Mouse (Mus musculus) heart, adult 2 months (tissue): Measurements from ENCODE around the gene Wdr49. TPM values are rescaled to one million over a fixed set of nuclear protein-coding genes. Genes with fewer than 3 reads are reported as not detected.
A peak's percentile ranks its signal among the peaks of the same experiment; 100 is the strongest.

Source experiments
- DNase-seq, 2 experiments: peaks; one replicate each; pipeline ENCODE4 v3.0.0; 2021
- H3K27ac ChIP-seq: fragments of 200-600 bp; 2 replicates; pipeline ENCODE4 v1.8.1; 2022
- H3K27me3 ChIP-seq: fragments of 200-500 bp; 2 replicates; pipeline ENCODE4 v1.6.1; 2012; ENCODE audit warnings: mild to moderate bottlenecking, low read length, inconsistent platforms, mixed read lengths; ENCODE audit not compliant: control insufficient read depth, insufficient read depth
- H3K36me3 ChIP-seq: fragments of 200-500 bp; 2 replicates; pipeline ENCODE4 v1.6.1; 2012; ENCODE audit warnings: low read length, inconsistent platforms; ENCODE audit not compliant: control insufficient read depth, insufficient read depth
- H3K4me1 ChIP-seq: fragments of 200-500 bp; 2 replicates; pipeline ENCODE4 v1.6.1; 2011; ENCODE audit warnings: low read length; ENCODE audit not compliant: control insufficient read depth, insufficient read depth
- H3K4me3 ChIP-seq: fragments of 200-600 bp; 2 replicates; pipeline ENCODE4 v1.8.1; 2022
- H3K79me2 ChIP-seq: fragments of 200-500 bp; replicated peaks from 2 replicates; pipeline ENCODE4 v1.6.1; 2012; ENCODE audit warnings: mild to moderate bottlenecking, inconsistent platforms, low read length, moderate library complexity, mixed read lengths; ENCODE audit not compliant: control insufficient read depth, insufficient read depth
- H3K9ac ChIP-seq: fragments of 200-500 bp; 2 replicates; pipeline ENCODE4 v1.6.1; 2012; ENCODE audit warnings: low read depth, mild to moderate bottlenecking, control low read depth, inconsistent platforms, low read length, mixed read lengths
- CTCF ChIP-seq: fragments of 200-600 bp; IDR thresholded peaks from 2 replicates; pipeline ENCODE4 v1.8.1; 2022; ENCODE audit warnings: antibody characterized with exemption, mild to moderate bottlenecking, moderate library complexity
- EP300 ChIP-seq: fragments of 200-500 bp; IDR thresholded peaks from 2 replicates; pipeline ENCODE4 v1.6.1; 2011; ENCODE audit warnings: low read depth, low read length, control low read depth; ENCODE audit not compliant: insufficient read depth
- POLR2A ChIP-seq: fragments of 200-500 bp; IDR thresholded peaks from 2 replicates; pipeline ENCODE4 v1.6.1; 2011; ENCODE audit warnings: mild to moderate bottlenecking, low read depth, low read length, control low read depth; ENCODE audit not compliant: insufficient read depth
- WGBS: fragments of 180-500 bp; shearing (Covaris S2); methylation state at CpG from one replicate; pipeline ENCODE4 v1.1.7; 2018; 5-methylcytosine and 5-hydroxymethylcytosine counted together
- intact Hi-C: fragments of 180-260 bp; cut with DNase I; formaldehyde crosslinking; loops from one replicate; pipeline ENCODE4 v1.15.1; 2025
- polyA plus RNA-seq: library from polyadenylated mRNA; depleted of rRNA; stranded (reverse); fragments of >200 nt; gene quantifications from 2 replicates; pipeline ENCODE4 v1.2.3, GENCODE M21; 2012
- total RNA-seq, 2 experiments: library from RNA; stranded (reverse); gene quantifications; 2 replicates each; pipeline ENCODE4 v1.2.3; 2021

The Wdr49 gene
- total and polyA plus RNA-seq, 3 experiments: not detected

GRCm38 (mm10) chr3:75498961-75499960 lies 17.3 kb upstream of the Wdr49 start:
- Histone ChIP-seq H3K4me1 (no peaks in the 10 kb centered on the region), H3K9ac (no peak overlapping the region), H3K79me2 (no peaks in the 10 kb centered on the region), H3K27ac (no peak overlapping the region), H3K4me3 (no peak overlapping the region), H3K27me3 (no peaks in the 10 kb centered on the region), H3K36me3 (no peaks in the 10 kb centered on the region)
- TF ChIP-seq EP300: no peak
- TF ChIP-seq CTCF: 0 out of 2 replicates have a peak, but pooled peaks have one; percentile 3
- no peak for DNase-seq
- intact Hi-C loops: no loop called here
- WGBS: 68% methylated on average over 7 of the region's 7 CpGs

DNA sequence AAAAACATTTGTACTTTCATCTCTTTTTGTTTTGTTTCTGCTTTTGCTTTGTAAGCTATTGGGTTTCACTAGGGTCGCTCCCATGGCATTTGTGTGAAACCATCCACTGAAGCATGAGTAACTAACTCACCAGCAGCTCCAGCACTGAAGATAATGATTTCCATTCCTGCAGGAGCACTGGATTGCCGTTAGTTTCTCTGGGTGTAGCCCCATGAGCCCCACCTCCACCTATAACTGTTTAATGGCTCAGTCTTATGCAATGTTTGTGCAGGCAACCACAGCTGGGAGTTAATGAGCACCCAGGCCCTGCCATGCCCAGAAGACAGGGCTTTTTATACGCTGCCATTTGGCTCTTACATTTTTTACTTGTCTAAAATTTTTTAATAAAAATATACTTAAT lies 11.0 kb upstream of the Wdr49 start:
- Histone ChIP-seq H3K9ac (no peak overlapping the region), H3K36me3 (no peaks in the 10 kb centered on the region), H3K27ac (no peak overlapping the region), H3K4me3 (no peak overlapping the region), H3K4me1 (no peaks in the 10 kb centered on the region), H3K79me2 (no peaks in the 10 kb centered on the region), H3K27me3 (no peaks in the 10 kb centered on the region)
- intact Hi-C loops: no loop called here
- WGBS: 69% methylated on average over 3 of the region's 3 CpGs
- TF ChIP-seq EP300 (no peak), CTCF (no peak), POLR2A (no peak)
- DNase-seq: no peak

GRCm38 (mm10) chr3:75475106-75475505 lies 6.8 kb downstream of the Wdr49 start:
- Histone ChIP-seq H3K27me3 (no peaks in the 10 kb centered on the region), H3K4me1 (no peaks in the 10 kb centered on the region), H3K27ac (no peak overlapping the region), H3K9ac (no peak overlapping the region), H3K79me2 (no peaks in the 10 kb centered on the region), H3K36me3 (no peaks in the 10 kb centered on the region), H3K4me3 (no peak overlapping the region)
- TF ChIP-seq POLR2A (no peak), CTCF (no peak), EP300 (no peak)
- 70% methylated on average over 7 of the region's 7 CpGs for WGBS
- intact Hi-C loops: no loop called here
- DNase-seq: no peak

- no peaks in the 10 kb centered on the region for H3K79me2 ChIP-seq
- no peak overlapping the region for H3K4me3 ChIP-seq
- H3K27ac ChIP-seq: no peak overlapping the region
- H3K9ac ChIP-seq: no peak overlapping the region
- no peak for DNase-seq
- no peaks in the 10 kb centered on the region for H3K36me3 ChIP-seq
- H3K27me3 ChIP-seq: no peaks in the 10 kb centered on the region
- WGBS: 84% methylated on average over 7 of the region's 7 CpGs
- H3K4me1 ChIP-seq: no peaks in the 10 kb centered on the region
- TF ChIP-seq POLR2A (no peak), EP300 (no peak), CTCF (no peak)
- intact Hi-C loops: no loop called here
These were observed 7.3 kb downstream of the Wdr49 start for GRCm38 (mm10) chr3:75474657-75475056.

DNA sequence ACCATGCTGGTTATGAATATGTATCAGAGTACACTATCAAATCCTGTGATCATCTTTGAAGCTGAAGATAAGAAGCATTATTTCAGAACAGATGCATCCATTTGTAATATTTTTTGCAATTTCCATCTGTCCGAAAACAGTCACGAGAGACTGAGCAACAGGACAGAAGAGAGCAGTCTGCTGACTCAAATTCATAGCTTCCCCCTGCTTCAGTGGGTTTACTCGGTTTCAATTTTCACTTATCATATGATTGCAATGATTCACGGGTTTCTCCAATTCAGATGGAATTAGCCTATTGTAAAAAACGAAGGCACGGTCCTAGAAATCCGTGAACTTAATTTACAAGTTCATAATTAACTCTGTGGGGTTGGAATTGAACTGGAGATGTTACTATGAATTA lies 13.8 kb downstream of the Wdr49 start:
- H3K4me1 ChIP-seq: no peaks in the 10 kb centered on the region
- H3K36me3 ChIP-seq: no peaks in the 10 kb centered on the region
- no peak for DNase-seq
- no peaks in the 10 kb centered on the region for H3K79me2 ChIP-seq
- no peak overlapping the region for H3K9ac ChIP-seq
- no peak overlapping the region for H3K4me3 ChIP-seq
- no peak for TF ChIP-seq EP300
- TF ChIP-seq CTCF: no peak
- TF ChIP-seq POLR2A: no peak
- 81% methylated on average over 7 of the region's 7 CpGs for WGBS
- H3K27me3 ChIP-seq: no peaks in the 10 kb centered on the region
- H3K27ac ChIP-seq: no peak overlapping the region
- intact Hi-C loops: no loop called here

- intact Hi-C loops: no loop called here
- Histone ChIP-seq H3K9ac (no peak overlapping the region), H3K4me3 (no peak overlapping the region), H3K4me1 (no peaks in the 10 kb centered on the region), H3K27me3 (no peaks in the 10 kb centered on the region), H3K79me2 (no peaks in the 10 kb centered on the region), H3K27ac (no peak overlapping the region), H3K36me3 (no peaks in the 10 kb centered on the region)
- WGBS: 70% methylated on average over 4 of the region's 4 CpGs
- no peak for DNase-seq
- TF ChIP-seq EP300 (no peak), POLR2A (no peak), CTCF (no peak)
These were observed 51.3 kb downstream of the Wdr49 start for GRCm38 (mm10) chr3:75430564-75431181.
